Mouse (Mus musculus): ENCODE data around the gene Ctrb1. TPM values are rescaled to one million over a fixed set of nuclear protein-coding genes. Genes with fewer than 3 reads are reported as not detected.
A peak's percentile ranks its signal among the peaks of the same experiment; 100 is the strongest.

Ctrb1 gene
- polyA plus RNA-seq (2021) = not detected

GRCm38 (mm10) chr8:111690960-111691445 is at the start of gene Ctrb1:
Gene Ctrb1 (minus strand): TSS chr8:111691010.
- ATAC-seq (no peak), DNase-seq (ENCODE audit: low read depth, low spot score) (no peak)
- CTCF ChIA-PET = interaction anchor here (2.7 to 3.3 kb wide), 2 partner anchors 9 to 10 kb away, joined by 8 to 10 read pairs; no protein-coding TSS in a partner anchor
- no peaks in the 10 kb centered on the region for H3K27me3 ChIP-seq
- in situ Hi-C loops (cut with MboI; ENCODE audit: low pct_unique_long_range_greater_than_20kb) = no loop called here
- POLR2A ChIA-PET = no interaction called here
- TF ChIP-seq CTCF (IDR thresholded peaks at IDR 0.05) = no peak

- ATAC-seq (no peak), DNase-seq (ENCODE audit: low read depth, low spot score) (no peak)
- CTCF ChIA-PET = interaction anchor here (2.3 kb wide), 1 partner anchor 11 kb away, joined by 9 read pairs; no protein-coding TSS in a partner anchor
- H3K27me3 ChIP-seq = no peaks in the 10 kb centered on the region
- in situ Hi-C loops (cut with MboI; ENCODE audit: low pct_unique_long_range_greater_than_20kb) = loop anchor here (25.0 kb wide), 1 partner anchor 953 kb away; no protein-coding TSS in a partner anchor
- TF ChIP-seq CTCF (IDR thresholded peaks at IDR 0.05) = no peak
- POLR2A ChIA-PET = interaction anchor here (10.1 kb wide), 1 partner anchor 8 kb away, joined by 99 read pairs; no protein-coding TSS in a partner anchor
Measured at GRCm38 (mm10) chr8:111740301-111740711, 49.5 kb upstream of the Ctrb1 start.

- ATAC-seq = no peak
- ChIA-PET POLR2A (interaction anchor here (10.1 kb wide), 1 partner anchor 7 kb away, joined by 99 read pairs; no protein-coding TSS in a partner anchor), CTCF (interaction anchor here (2.0 to 2.3 kb wide), 2 partner anchors 10 to 24 kb away, joined by 5 to 9 read pairs; no protein-coding TSS in a partner anchor)
- no peaks in the 10 kb centered on the region for H3K27me3 ChIP-seq
- no peak for DNase-seq (ENCODE audit: low read depth, low spot score)
- in situ Hi-C loops (cut with MboI; ENCODE audit: low pct_unique_long_range_greater_than_20kb) = loop anchor here (5.0 to 25.0 kb wide), 2 partner anchors 62 to 952 kb away; no protein-coding TSS in a partner anchor
- TF ChIP-seq CTCF (IDR thresholded peaks at IDR 0.05) = no peak
Measured at GRCm38 (mm10) chr8:111739604-111740003, 48.8 kb upstream of the Ctrb1 start.

GRCm38 (mm10) chr8:111738867-111739266 is 48.1 kb upstream of the Ctrb1 start:
- DNase-seq (ENCODE audit: low read depth, low spot score) = no peak
- TF ChIP-seq CTCF (IDR thresholded peaks at IDR 0.05) = no peak
- in situ Hi-C loops (cut with MboI; ENCODE audit: low pct_unique_long_range_greater_than_20kb) = loop anchor here (5.0 to 25.0 kb wide), 2 partner anchors 62 to 952 kb away; no protein-coding TSS in a partner anchor

GRCm38 (mm10) chr8:111736321-111736720 is 45.5 kb upstream of the Ctrb1 start:
- TF ChIP-seq CTCF (IDR thresholded peaks at IDR 0.05) = no peak
- no peak for ATAC-seq
- POLR2A ChIA-PET = interaction anchor here (0.6 to 8.6 kb wide), 2 partner anchors 7 to 15 kb away, joined by 3 to 99 read pairs; partner anchors contain the start of gene Bcar1

More at GRCm38 (mm10) chr8:111738867-111739266, 48.1 kb upstream of the Ctrb1 start:
- H3K27me3 ChIP-seq = no peaks in the 10 kb centered on the region
- ChIA-PET CTCF (interaction anchor here (2.0 to 2.3 kb wide), 2 partner anchors 9 to 23 kb away, joined by 5 to 9 read pairs; no protein-coding TSS in a partner anchor), POLR2A (interaction anchor here (0.7 to 10.1 kb wide), 2 partner anchors 6 to 74 kb away, joined by 3 to 99 read pairs; no protein-coding TSS in a partner anchor)
- ATAC-seq = no peak

GRCm38 (mm10) chr8:111735791-111736190 is 45.0 kb upstream of the Ctrb1 start:
- TF ChIP-seq CTCF (IDR thresholded peaks at IDR 0.05) = no peak
- in situ Hi-C loops (cut with MboI; ENCODE audit: low pct_unique_long_range_greater_than_20kb) = loop anchor here (5.0 to 25.0 kb wide), 2 partner anchors 58 to 948 kb away; no protein-coding TSS in a partner anchor
- DNase-seq (ENCODE audit: low read depth, low spot score) (no peak), ATAC-seq (no peak)
- ChIA-PET POLR2A (interaction anchor here (8.6 kb wide), 1 partner anchor 7 kb away, joined by 99 read pairs; the partner anchor contains the start of gene Bcar1), CTCF (interaction anchor here (1.3 to 5.6 kb wide), 5 partner anchors 10 to 43 kb away, joined by 6 to 31 read pairs (median 8); no protein-coding TSS in a partner anchor)
- no peaks in the 10 kb centered on the region for H3K27me3 ChIP-seq

More at GRCm38 (mm10) chr8:111736321-111736720, 45.5 kb upstream of the Ctrb1 start:
- H3K27me3 ChIP-seq = no peaks in the 10 kb centered on the region
- no peak for DNase-seq (ENCODE audit: low read depth, low spot score)
- CTCF ChIA-PET = interaction anchor here (1.4 to 5.6 kb wide), 5 partner anchors 9 to 88 kb away, joined by 3 to 31 read pairs (median 8); no protein-coding TSS in a partner anchor
- in situ Hi-C loops (cut with MboI; ENCODE audit: low pct_unique_long_range_greater_than_20kb) = loop anchor here (5.0 to 25.0 kb wide), 2 partner anchors 59 to 949 kb away; no protein-coding TSS in a partner anchor

- CTCF ChIA-PET = interaction anchor here (1.1 to 5.6 kb wide), 8 partner anchors 9 to 43 kb away, joined by 5 to 31 read pairs (median 7); no protein-coding TSS in a partner anchor
- no peak for TF ChIP-seq CTCF (IDR thresholded peaks at IDR 0.05)
- DNase-seq (ENCODE audit: low read depth, low spot score) (no peak), ATAC-seq (no peak)
- POLR2A ChIA-PET = interaction anchor here (1.0 to 8.6 kb wide), 5 partner anchors 8 to 39 kb away, joined by 3 to 99 read pairs (median 4); partner anchors contain the start of gene Bcar1
- in situ Hi-C loops (cut with MboI; ENCODE audit: low pct_unique_long_range_greater_than_20kb) = loop anchor here (5.0 to 25.0 kb wide), 2 partner anchors 58 to 948 kb away; no protein-coding TSS in a partner anchor
- H3K27me3 ChIP-seq = no peaks in the 10 kb centered on the region
Measured at GRCm38 (mm10) chr8:111735335-111735761, 44.5 kb upstream of the Ctrb1 start.

- in situ Hi-C loops (cut with MboI; ENCODE audit: low pct_unique_long_range_greater_than_20kb) = loop anchor here (25.0 kb wide), 1 partner anchor 947 kb away; no protein-coding TSS in a partner anchor
- ChIA-PET POLR2A (interaction anchor here (0.6 to 8.6 kb wide), 9 partner anchors 9 to 79 kb away, joined by 3 to 99 read pairs (median 3); partner anchors contain the start of gene Bcar1), CTCF (interaction anchor here (1.0 to 5.6 kb wide), 12 partner anchors 8 to 58 kb away, joined by 3 to 31 read pairs (median 6); no protein-coding TSS in a partner anchor)
- ATAC-seq (no peak), DNase-seq (ENCODE audit: low read depth, low spot score) (no peak)
- H3K27me3 ChIP-seq = no peaks in the 10 kb centered on the region
- TF ChIP-seq CTCF (IDR thresholded peaks at IDR 0.05) = no peak
Measured at GRCm38 (mm10) chr8:111734244-111734960, 43.6 kb upstream of the Ctrb1 start.

- TF ChIP-seq CTCF (IDR thresholded peaks at IDR 0.05) = no peak
- ChIA-PET POLR2A (interaction anchor here (0.7 to 8.6 kb wide), 4 partner anchors 9 to 24 kb away, joined by 3 to 99 read pairs (median 4); partner anchors contain the start of gene Bcar1), CTCF (interaction anchor here (1.0 to 5.6 kb wide), 8 partner anchors 12 to 57 kb away, joined by 3 to 31 read pairs (median 6); no protein-coding TSS in a partner anchor)
- in situ Hi-C loops (cut with MboI; ENCODE audit: low pct_unique_long_range_greater_than_20kb) = loop anchor here (25.0 kb wide), 1 partner anchor 946 kb away; no protein-coding TSS in a partner anchor
- ATAC-seq (peak; percentile 45), DNase-seq (ENCODE audit: low read depth, low spot score) (peak; percentile 90)
- H3K27me3 ChIP-seq = no peaks in the 10 kb centered on the region
Measured at GRCm38 (mm10) chr8:111733581-111734243, 42.9 kb upstream of the Ctrb1 start.
